Mouse (Mus musculus) heart, postnatal 0 days (tissue): Measurements from ENCODE around the gene Map3k4. TPM values are rescaled to one million over a fixed set of nuclear protein-coding genes. Genes with fewer than 3 reads are reported as not detected.
"Not testable (repeated sequence)": the region's sequence is repeated elsewhere in the genome, so short reads cannot be mapped to it uniquely, and the experiment has no call there.

Experiments
- ATAC-seq: fragments of 200-750 bp; cut with Nextera tagmentation; 2 replicates; pipeline ENCODE4 v1.8.0; 2017; ENCODE audit warnings: low read depth, moderate number of reproducible peaks, moderate library complexity; ENCODE audit not compliant: insufficient read depth
- DNase-seq: peaks from one replicate; pipeline ENCODE4 v3.0.0-alpha.2; 2016; ENCODE audit warnings: low spot score
- H3K27ac ChIP-seq: fragments of 300-500 bp; sonication (generic); 2 replicates; pipeline ENCODE4 v1.5.1; 2014; ENCODE audit warnings: low read depth, mild to moderate bottlenecking
- H3K27me3 ChIP-seq: fragments of 300-500 bp; sonication (generic); 2 replicates; pipeline ENCODE4 v1.6.1; 2014; ENCODE audit warnings: low read length, mixed read lengths; ENCODE audit not compliant: control insufficient read depth, insufficient read depth
- H3K36me3 ChIP-seq: fragments of 300-500 bp; sonication (generic); replicated peaks from 2 replicates; pipeline ENCODE4 v1.6.1; 2014; ENCODE audit warnings: low read length, mixed read lengths; ENCODE audit not compliant: control insufficient read depth, insufficient read depth
- H3K4me1 ChIP-seq: fragments of 300-500 bp; sonication (generic); 2 replicates; pipeline ENCODE4 v1.6.1; 2014; ENCODE audit warnings: antibody characterized with exemption; ENCODE audit not compliant: control insufficient read depth, insufficient read depth
- H3K4me2 ChIP-seq: fragments of 300-500 bp; sonication (generic); 2 replicates; pipeline ENCODE4 v1.6.1; 2014; ENCODE audit warnings: low read depth, mild to moderate bottlenecking, low read length, moderate library complexity
- H3K4me3 ChIP-seq: fragments of 300-500 bp; sonication (generic); 2 replicates; pipeline ENCODE4 v1.5.1; 2014; ENCODE audit warnings: low read depth, low read length
- H3K9ac ChIP-seq: fragments of 300-500 bp; sonication (generic); replicated peaks from 2 replicates; pipeline ENCODE4 v1.6.1; 2014; ENCODE audit warnings: low read depth, low read length, mixed read lengths
- H3K9me3 ChIP-seq: fragments of 300-500 bp; sonication (generic); replicated peaks from 2 replicates; pipeline ENCODE4 v1.6.1; 2016; ENCODE audit warnings: low read length; ENCODE audit not compliant: control insufficient read depth
- CTCF ChIP-seq: IDR thresholded peaks from 2 replicates; pipeline ENCODE4 v1.5.1; 2016; ENCODE audit warnings: antibody characterized with exemption, control low read depth, low read depth
- EP300 ChIP-seq: IDR thresholded peaks from 2 replicates; pipeline ENCODE4 v1.6.1; 2016; ENCODE audit warnings: antibody characterized with exemption, low read depth
- WGBS: fragments of 180-500 bp; shearing (Covaris S2); extraction: QIAGEN DNeasy Blood & Tissue Kit; methylation state at CpG from one replicate; pipeline ENCODE4 v1.1.7; 2014; 5-methylcytosine and 5-hydroxymethylcytosine counted together
- polyA plus RNA-seq: library from polyadenylated mRNA; unstranded; fragments of >200 nt; fragmentation: Nextera tagmentation; extraction: Ambion mirVana; gene quantifications from 2 replicates; pipeline ENCODE4 v1.2.1, GENCODE M21; 2015
- total RNA-seq: library from RNA; depleted of rRNA; stranded (reverse); fragments of >200 nt; gene quantifications from 2 replicates; pipeline ENCODE4 v1.2.3, GENCODE M21; 2014; ENCODE audit warnings: low replicate concordance

Map3k4 gene
- total and polyA plus RNA-seq, 2 experiments from 2014 or later: 25.0 to 36.0 TPM

DNA sequence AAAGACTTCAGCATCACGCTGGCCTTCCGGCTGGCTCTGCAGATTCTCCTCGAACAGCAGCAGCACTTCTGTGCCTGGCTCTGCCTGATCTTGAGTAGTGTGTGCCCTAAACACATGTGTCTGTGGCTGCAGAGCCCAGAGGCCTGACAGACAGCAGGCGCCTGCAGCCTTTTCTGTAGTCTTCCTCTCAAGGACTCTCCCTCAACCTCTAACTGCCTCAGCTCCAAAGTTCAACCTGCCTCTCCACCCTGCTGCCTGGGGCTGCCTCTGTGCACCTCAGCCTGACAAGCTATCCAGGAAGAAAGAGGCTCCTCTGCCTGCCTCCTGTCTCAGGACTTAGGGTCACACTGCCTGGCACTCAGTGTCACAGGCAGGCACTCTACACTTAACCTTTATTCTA, 20.6 kb downstream of the Map3k4 start:
- ATAC-seq (no peak), DNase-seq (no peak)
- Histone ChIP-seq H3K27ac (peak overlapping the region; percentile 47), H3K4me3 (no peak overlapping the region), H3K27me3 (no peaks in the 10 kb centered on the region), H3K9me3 (no peaks in the 10 kb centered on the region), H3K4me1 (peaks cover 22% of the 10 kb centered on the region), H3K9ac (no peak overlapping the region), H3K36me3 (no peaks in the 10 kb centered on the region), H3K4me2 (no peak overlapping the region)
- 51% methylated on average over 4 of the region's 4 CpGs for WGBS
- TF ChIP-seq EP300: no peak
- TF ChIP-seq CTCF: no peak

- Histone ChIP-seq H3K4me3 (no peak overlapping the region), H3K4me1 (peaks cover 25% of the 10 kb centered on the region), H3K4me2 (no peak overlapping the region), H3K27me3 (no peaks in the 10 kb centered on the region), H3K9ac (no peak overlapping the region), H3K27ac (peak overlapping the region; percentile 47; the same call in 1 of the 2 replicates), H3K36me3 (no peaks in the 10 kb centered on the region), H3K9me3 (no peaks in the 10 kb centered on the region)
- WGBS: 27% methylated on average over 7 of the region's 7 CpGs
- TF ChIP-seq CTCF (no peak), EP300 (no peak)
- no peak for ATAC-seq
- DNase-seq: peak; percentile 44
Observed at GRCm38 (mm10) chr17:12297292-12297691, 21.3 kb downstream of the Map3k4 start.

- not testable (repeated sequence) for H3K27ac ChIP-seq, H3K4me3 ChIP-seq, ATAC-seq, H3K4me2 ChIP-seq, H3K9ac ChIP-seq, H3K36me3 ChIP-seq, H3K27me3 ChIP-seq, H3K9me3 ChIP-seq, DNase-seq
- WGBS: 87% methylated on average over 5 of the region's 5 CpGs
- peaks cover 25% of the 10 kb centered on the region for H3K4me1 ChIP-seq
Observed at GRCm38 (mm10) chr17:12295926-12296325, 22.7 kb downstream of the Map3k4 start.

DNA sequence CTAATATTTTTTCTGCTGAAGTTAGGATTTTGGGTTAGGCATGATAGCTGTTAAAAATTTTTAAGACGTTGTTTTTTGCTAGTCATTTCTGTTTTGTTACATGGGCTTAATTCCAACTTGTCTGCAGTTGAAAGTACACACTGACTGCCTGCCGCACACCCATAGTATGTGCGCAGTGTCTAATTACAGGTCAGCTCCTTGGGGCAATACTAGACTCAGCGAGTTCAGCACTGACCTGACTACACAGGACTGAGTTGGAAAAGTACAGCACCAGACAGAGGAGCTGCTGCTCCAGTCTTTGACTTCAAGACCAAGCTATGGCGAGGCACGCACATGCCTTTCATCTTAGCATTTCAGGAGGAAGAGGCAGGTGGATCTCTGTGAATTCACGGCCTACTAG, 24.2 kb downstream of the Map3k4 start:
- DNase-seq: no peak
- no peak overlapping the region for H3K4me2 ChIP-seq
- ATAC-seq: no peak
- H3K27ac ChIP-seq: no peak overlapping the region
- no peak overlapping the region for H3K4me3 ChIP-seq
- H3K27me3 ChIP-seq: no peaks in the 10 kb centered on the region
- peaks cover 25% of the 10 kb centered on the region for H3K4me1 ChIP-seq
- H3K9me3 ChIP-seq: no peaks in the 10 kb centered on the region
- 89% methylated on average over 7 of the region's 7 CpGs for WGBS
- H3K9ac ChIP-seq: no peak overlapping the region
- no peaks in the 10 kb centered on the region for H3K36me3 ChIP-seq
- TF ChIP-seq EP300 (no peak), CTCF (no peak)

DNA sequence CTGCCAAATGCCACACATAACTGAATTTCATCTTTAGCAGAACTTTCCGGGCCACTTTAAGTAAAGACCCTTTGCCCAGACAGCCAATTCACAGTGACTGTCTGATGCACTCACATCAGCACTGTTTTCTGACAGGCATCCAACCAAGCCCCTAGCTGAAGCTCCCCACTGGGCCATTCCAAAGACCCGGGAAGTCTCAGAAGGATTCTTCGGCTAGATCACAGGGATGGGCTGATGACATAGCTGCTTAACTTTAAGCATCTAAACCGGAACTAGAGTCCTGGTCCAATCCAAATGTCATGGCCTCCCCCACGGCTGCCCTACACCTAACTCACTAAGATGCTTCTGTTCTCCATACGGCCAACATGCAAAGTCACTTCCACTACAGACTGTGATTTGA, 25.0 kb downstream of the Map3k4 start:
- no peak for TF ChIP-seq EP300
- no peak for TF ChIP-seq CTCF
- Histone ChIP-seq H3K4me1 (peaks cover 25% of the 10 kb centered on the region), H3K27ac (no peak overlapping the region), H3K36me3 (no peaks in the 10 kb centered on the region), H3K9ac (no peak overlapping the region), H3K9me3 (no peaks in the 10 kb centered on the region), H3K4me2 (no peak overlapping the region), H3K27me3 (no peaks in the 10 kb centered on the region), H3K4me3 (no peak overlapping the region)
- DNase-seq: no peak
- ATAC-seq: no peak
- WGBS: 57% methylated on average over 6 of the region's 6 CpGs

DNA sequence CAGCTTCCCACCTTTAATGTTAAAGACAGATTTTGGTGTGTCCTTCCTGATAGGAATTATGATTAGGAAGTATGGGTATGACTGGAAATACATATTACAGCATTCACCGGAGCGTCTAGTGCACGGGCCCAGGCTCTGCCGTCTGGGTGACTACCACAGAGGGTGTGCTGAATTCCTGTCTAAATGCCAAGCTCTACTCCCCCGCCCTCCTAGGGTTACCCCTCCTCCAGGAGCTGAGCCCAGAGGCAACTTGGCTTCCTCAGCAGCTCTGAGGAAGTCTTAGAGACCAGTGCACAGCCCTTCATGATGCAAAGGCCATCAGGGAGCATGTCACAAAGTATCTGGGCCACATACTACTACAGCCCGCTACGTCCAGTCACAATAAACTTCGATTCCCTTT, 25.7 kb downstream of the Map3k4 start:
- WGBS: 54% methylated on average over 8 of the region's 8 CpGs
- no peak overlapping the region for H3K4me3 ChIP-seq

More for the DNA sequence above, 25.7 kb downstream of the Map3k4 start:
- Histone ChIP-seq H3K4me2 (no peak overlapping the region), H3K36me3 (no peaks in the 10 kb centered on the region), H3K27me3 (no peaks in the 10 kb centered on the region), H3K27ac (no peak overlapping the region), H3K9me3 (no peaks in the 10 kb centered on the region), H3K4me1 (peaks cover 25% of the 10 kb centered on the region), H3K9ac (no peak overlapping the region)
- ATAC-seq (0 out of 2 replicates have a peak, but pooled peaks have one; percentile 38), DNase-seq (no peak)
- TF ChIP-seq EP300 (no peak), CTCF (no peak)
